Mouse (Mus musculus) cerebellum, adult 2 months (tissue): Measurements from ENCODE around the gene Unc119. TPM values are rescaled to one million over a fixed set of nuclear protein-coding genes. Genes with fewer than 3 reads are reported as not detected.

Experiments
- DNase-seq, 2 experiments: peaks; one replicate each; pipeline ENCODE4 v3.0.0; 2021
- H3K27ac ChIP-seq: fragments of 200-500 bp; 2 replicates; pipeline ENCODE4 v1.5.1; 2012; ENCODE audit warnings: low read length, control low read depth, inconsistent platforms; ENCODE audit not compliant: insufficient read depth
- H3K27me3 ChIP-seq: fragments of 200-500 bp; 2 replicates; pipeline ENCODE4 v1.6.1; 2012; ENCODE audit warnings: inconsistent platforms, mild to moderate bottlenecking, low read length, moderate library complexity; ENCODE audit not compliant: control insufficient read depth, insufficient read depth
- H3K4me1 ChIP-seq: fragments of 200-500 bp; 2 replicates; pipeline ENCODE4 v1.6.1; 2011; ENCODE audit warnings: low read length; ENCODE audit not compliant: control insufficient read depth, insufficient read depth
- H3K4me3 ChIP-seq: fragments of 200-500 bp; replicated peaks from 2 replicates; pipeline ENCODE3; 2011; ENCODE audit warnings: mild to moderate bottlenecking, low read depth, low read length, control low read depth; ENCODE audit not compliant: insufficient read depth
- CTCF ChIP-seq: fragments of 200-500 bp; IDR thresholded peaks from 2 replicates; pipeline ENCODE4 v1.5.1; 2011; ENCODE audit warnings: low read depth, mild to moderate bottlenecking, control low read depth, low read length, moderate library complexity, borderline replicate concordance; ENCODE audit not compliant: insufficient read depth
- POLR2A ChIP-seq: fragments of 200-500 bp; IDR thresholded peaks from 2 replicates; pipeline ENCODE4 v1.6.1; 2011; ENCODE audit warnings: low read length, control low read depth, borderline replicate concordance; ENCODE audit not compliant: insufficient read depth
- WGBS: fragments of 180-500 bp; shearing (Covaris S2); methylation state at CpG from one replicate; pipeline ENCODE4 v1.1.7; 2018; 5-methylcytosine and 5-hydroxymethylcytosine counted together
- polyA plus RNA-seq: library from polyadenylated mRNA; depleted of rRNA; stranded (reverse); fragments of >200 nt; gene quantifications from 2 replicates; pipeline ENCODE4 v1.2.3, GENCODE M21; 2012

Gene Unc119
- polyA plus RNA-seq, 1 experiment, result 75.2 TPM

GRCm38 (mm10) chr11:78345801-78346200 lies 2.5 kb downstream of the Unc119 start:
- no peaks in the 10 kb centered on the region for H3K27me3 ChIP-seq
- no peak for DNase-seq
- peaks cover 7% of the 10 kb centered on the region; the same call in 1 of the 2 replicates for H3K4me1 ChIP-seq
- no peak overlapping the region for H3K4me3 ChIP-seq
- H3K27ac ChIP-seq, result no peak overlapping the region
- TF ChIP-seq POLR2A (no peak), CTCF (no peak)
- 90% methylated on average over 7 of the region's 7 CpGs for WGBS

- H3K4me3 ChIP-seq, result no peak overlapping the region
- H3K4me1 ChIP-seq, result peaks cover 7% of the 10 kb centered on the region; the same call in 1 of the 2 replicates
- 83% methylated on average over 6 of the region's 6 CpGs for WGBS
- H3K27me3 ChIP-seq, result no peaks in the 10 kb centered on the region
- H3K27ac ChIP-seq, result no peak overlapping the region
- TF ChIP-seq CTCF (no peak), POLR2A (no peak)
- DNase-seq, result no peak
Measured at GRCm38 (mm10) chr11:78346326-78347069, 3.2 kb downstream of the Unc119 start.

GRCm38 (mm10) chr11:78347070-78347754 lies 3.9 kb downstream of the Unc119 start:
- WGBS, result 91% methylated on average over 10 of the region's 10 CpGs

GRCm38 (mm10) chr11:78347908-78348307 lies 4.6 kb downstream of the Unc119 start:
- no peak for DNase-seq
- Histone ChIP-seq H3K4me1 (peaks cover 7% of the 10 kb centered on the region; the same call in 1 of the 2 replicates), H3K4me3 (no peak overlapping the region), H3K27ac (no peak overlapping the region), H3K27me3 (no peaks in the 10 kb centered on the region)
- TF ChIP-seq POLR2A (no peak), CTCF (no peak)
- WGBS, result 72% methylated on average over 9 of the region's 9 CpGs

More at GRCm38 (mm10) chr11:78347070-78347754, 3.9 kb downstream of the Unc119 start:
- Histone ChIP-seq H3K4me1 (peaks cover 7% of the 10 kb centered on the region; the same call in 1 of the 2 replicates), H3K27me3 (no peaks in the 10 kb centered on the region), H3K27ac (no peak overlapping the region), H3K4me3 (no peak overlapping the region)
- no peak for TF ChIP-seq POLR2A
- peak; percentile 86 for TF ChIP-seq CTCF
- peak; percentile 67 to 81 for DNase-seq

GRCm38 (mm10) chr11:78348474-78348873 lies 5.2 kb downstream of the Unc119 start:
- no peaks in the 10 kb centered on the region for H3K27me3 ChIP-seq
- no peak for DNase-seq
- no peak for TF ChIP-seq CTCF
- no peak for TF ChIP-seq POLR2A

GRCm38 (mm10) chr11:78349441-78350358 lies 6.4 kb downstream of the Unc119 start:
- WGBS, result 84% methylated on average over 4 of the region's 4 CpGs
- no peak for DNase-seq
- no peak for TF ChIP-seq POLR2A
- Histone ChIP-seq H3K27ac (no peak overlapping the region), H3K4me1 (peaks cover 2% of the 10 kb centered on the region; the same call in 1 of the 2 replicates), H3K27me3 (no peaks in the 10 kb centered on the region), H3K4me3 (no peak overlapping the region)

More at GRCm38 (mm10) chr11:78348474-78348873, 5.2 kb downstream of the Unc119 start:
- no peak overlapping the region for H3K4me3 ChIP-seq
- peaks cover 7% of the 10 kb centered on the region; the same call in 1 of the 2 replicates for H3K4me1 ChIP-seq
- H3K27ac ChIP-seq, result no peak overlapping the region
- 54% methylated on average over 7 of the region's 7 CpGs for WGBS

GRCm38 (mm10) chr11:78353081-78353480 lies 9.8 kb downstream of the Unc119 start:
- peaks cover 7% of the 10 kb centered on the region; the same call in 1 of the 2 replicates for H3K4me1 ChIP-seq
- WGBS, result 97% methylated on average over 1 of the region's 1 CpGs
- TF ChIP-seq POLR2A (no peak), CTCF (no peak)

More at GRCm38 (mm10) chr11:78353081-78353480, 9.8 kb downstream of the Unc119 start:
- no peak for DNase-seq
- H3K27ac ChIP-seq, result no peak overlapping the region
- H3K27me3 ChIP-seq, result no peaks in the 10 kb centered on the region
- no peak overlapping the region for H3K4me3 ChIP-seq
